Mouse (Mus musculus) midbrain, embryonic 10.5 days (tissue): ENCODE data around the gene Pnma1. TPM values are rescaled to one million over a fixed set of nuclear protein-coding genes. Genes with fewer than 3 reads are reported as not detected.

ENCODE experiments used
- DNase-seq: peaks from one replicate; pipeline ENCODE4 v3.0.0-alpha.2; 2017; ENCODE audit warnings: low spot score
- H3K27ac ChIP-seq: fragments of 300-500 bp; sonication (generic); replicated peaks from 2 replicates; pipeline ENCODE4 v1.5.1; 2016; ENCODE audit warnings: mild to moderate bottlenecking
- H3K27me3 ChIP-seq: fragments of 300-500 bp; sonication (generic); 2 replicates; pipeline ENCODE4 v1.6.1; 2016; ENCODE audit warnings: low read depth, mild to moderate bottlenecking; ENCODE audit not compliant: poor library complexity, severe bottlenecking
- H3K36me3 ChIP-seq: fragments of 300-500 bp; sonication (generic); 2 replicates; pipeline ENCODE4 v1.6.1; 2016; ENCODE audit warnings: mild to moderate bottlenecking, moderate library complexity
- H3K4me1 ChIP-seq: fragments of 300-500 bp; sonication (generic); 2 replicates; pipeline ENCODE4 v1.6.1; 2016
- H3K4me3 ChIP-seq: fragments of 300-500 bp; sonication (generic); 2 replicates; pipeline ENCODE4 v1.5.1; 2016; ENCODE audit warnings: mild to moderate bottlenecking, moderate library complexity
- H3K9me3 ChIP-seq: fragments of 300-500 bp; sonication (generic); replicated peaks from 2 replicates; pipeline ENCODE4 v1.6.1; 2016; ENCODE audit warnings: mild to moderate bottlenecking
- WGBS: fragments of 180-500 bp; shearing (Covaris S2); methylation state at CpG from one replicate; pipeline ENCODE4 v1.1.7; 2016; 5-methylcytosine and 5-hydroxymethylcytosine counted together
- polyA plus RNA-seq: library from polyadenylated mRNA; unstranded; fragments of >200 nt; fragmentation: Nextera tagmentation; extraction: Ambion mirVana; gene quantifications from 2 replicates; pipeline ENCODE4 v1.2.1, GENCODE M21; 2016

The Pnma1 gene
- polyA plus RNA-seq, 1 experiment from 2014 or later, result 2.1 TPM

DNA sequence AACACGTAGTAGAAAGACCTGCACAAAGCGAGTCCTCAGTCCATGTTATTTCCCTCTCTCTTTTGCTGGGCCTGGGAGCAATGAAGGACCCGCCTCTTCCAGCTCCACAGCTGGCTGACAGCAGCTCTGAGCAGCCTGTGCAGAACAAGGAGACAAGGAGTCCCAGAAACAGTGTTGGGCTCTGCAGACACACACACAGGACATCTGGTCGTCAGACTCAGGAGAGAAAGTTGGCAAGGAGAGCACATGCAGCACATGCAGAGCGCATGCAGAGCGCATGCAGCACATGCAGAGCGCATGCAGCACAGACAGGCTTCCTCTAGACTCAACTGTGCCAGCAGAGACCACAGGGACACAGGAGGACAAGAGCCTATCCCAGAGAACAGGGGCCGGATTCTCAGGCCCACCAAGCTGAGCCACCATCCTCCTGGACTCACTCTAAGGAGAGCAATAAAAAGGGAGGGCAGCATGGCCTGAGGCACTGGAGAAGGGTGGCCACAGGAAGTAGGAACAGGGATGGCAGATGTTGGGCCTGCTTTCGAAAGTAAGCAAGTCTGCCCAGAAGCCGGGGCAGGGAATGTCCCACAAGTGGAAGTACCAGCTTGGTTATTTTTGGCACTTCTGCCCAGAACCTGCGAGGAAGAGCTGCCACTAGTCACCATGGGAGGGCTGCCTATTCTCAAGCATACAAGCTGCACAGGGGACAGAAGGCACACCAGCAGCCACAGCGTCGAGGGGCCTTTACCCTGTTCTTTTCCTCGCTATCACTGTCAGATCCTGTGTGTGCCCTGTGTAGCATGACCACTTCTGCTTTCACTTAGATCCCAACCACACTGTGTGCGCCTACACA lies 39.7 kb upstream of the Pnma1 start:
- no peaks in the 10 kb centered on the region; the same call in 1 of the 2 replicates for H3K9me3 ChIP-seq
- peak overlapping the region; percentile 53 for H3K27ac ChIP-seq
- no peaks in the 10 kb centered on the region for H3K27me3 ChIP-seq
- no peak overlapping the region for H3K4me3 ChIP-seq
- peaks cover 69% of the 10 kb centered on the region for H3K4me1 ChIP-seq
- WGBS, result 84% methylated on average over 15 of the region's 15 CpGs
- DNase-seq, result no peak
- peaks cover 33% of the 10 kb centered on the region for H3K36me3 ChIP-seq

GRCm38 (mm10) chr12:84186950-84187349 lies 38.7 kb upstream of the Pnma1 start:
- no peaks in the 10 kb centered on the region; the same call in 1 of the 2 replicates for H3K9me3 ChIP-seq
- H3K36me3 ChIP-seq, result peaks cover 33% of the 10 kb centered on the region
- H3K27ac ChIP-seq, result no peak overlapping the region
- peaks cover 60% of the 10 kb centered on the region for H3K4me1 ChIP-seq
- DNase-seq, result no peak
- no peaks in the 10 kb centered on the region for H3K27me3 ChIP-seq
- H3K4me3 ChIP-seq, result no peak overlapping the region
- 88% methylated on average over 5 of the region's 5 CpGs for WGBS

GRCm38 (mm10) chr12:84186536-84186935 lies 38.2 kb upstream of the Pnma1 start:
- Histone ChIP-seq H3K27me3 (no peaks in the 10 kb centered on the region), H3K4me3 (no peak overlapping the region), H3K27ac (no peak overlapping the region), H3K36me3 (peaks cover 33% of the 10 kb centered on the region), H3K4me1 (peaks cover 60% of the 10 kb centered on the region), H3K9me3 (no peaks in the 10 kb centered on the region; the same call in 1 of the 2 replicates)
- WGBS, result 72% methylated on average over 3 of the region's 3 CpGs
- no peak for DNase-seq

- Histone ChIP-seq H3K36me3 (peaks cover 36% of the 10 kb centered on the region), H3K4me3 (no peak overlapping the region), H3K27me3 (no peaks in the 10 kb centered on the region), H3K4me1 (peaks cover 58% of the 10 kb centered on the region), H3K27ac (no peak overlapping the region), H3K9me3 (no peaks in the 10 kb centered on the region; the same call in 1 of the 2 replicates)
- 84% methylated on average over 6 of the region's 6 CpGs for WGBS
- DNase-seq, result no peak
Measured at GRCm38 (mm10) chr12:84185547-84185946, 37.3 kb upstream of the Pnma1 start.

GRCm38 (mm10) chr12:84184979-84185378 lies 36.7 kb upstream of the Pnma1 start:
- Histone ChIP-seq H3K4me3 (no peak overlapping the region), H3K36me3 (peaks cover 36% of the 10 kb centered on the region), H3K4me1 (peaks cover 57% of the 10 kb centered on the region), H3K27ac (no peak overlapping the region), H3K27me3 (no peaks in the 10 kb centered on the region), H3K9me3 (no peaks in the 10 kb centered on the region; the same call in 1 of the 2 replicates)
- WGBS, result 89% methylated on average over 5 of the region's 5 CpGs
- no peak for DNase-seq

DNA sequence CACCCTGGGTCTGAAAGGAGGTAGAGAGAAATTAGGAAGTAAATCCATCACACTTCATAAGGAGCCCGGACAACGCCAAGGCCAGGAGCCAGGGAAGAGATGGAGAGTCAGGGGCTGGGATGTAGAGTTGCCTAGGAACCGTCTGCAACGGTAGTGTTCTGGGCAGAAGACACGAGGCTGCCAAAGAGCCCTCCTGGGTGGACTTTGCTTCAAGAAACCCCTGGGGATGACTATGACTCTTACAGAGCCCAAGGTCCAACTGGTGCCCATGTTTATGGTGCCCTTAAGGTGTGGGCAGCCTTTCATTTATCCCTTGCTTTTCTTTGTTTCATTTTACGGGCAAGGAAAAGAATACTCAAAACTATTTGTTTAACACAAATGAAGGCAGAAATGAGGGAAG lies 33.7 kb upstream of the Pnma1 start:
- DNase-seq, result no peak
- H3K4me1 ChIP-seq, result peaks cover 52% of the 10 kb centered on the region
- no peaks in the 10 kb centered on the region for H3K27me3 ChIP-seq
- 81% methylated on average over 6 of the region's 6 CpGs for WGBS
- H3K36me3 ChIP-seq, result peaks cover 29% of the 10 kb centered on the region
- H3K4me3 ChIP-seq, result no peak overlapping the region
- H3K27ac ChIP-seq, result no peak overlapping the region; the same call in 1 of the 2 replicates
- H3K9me3 ChIP-seq, result no peaks in the 10 kb centered on the region; the same call in 1 of the 2 replicates

DNA sequence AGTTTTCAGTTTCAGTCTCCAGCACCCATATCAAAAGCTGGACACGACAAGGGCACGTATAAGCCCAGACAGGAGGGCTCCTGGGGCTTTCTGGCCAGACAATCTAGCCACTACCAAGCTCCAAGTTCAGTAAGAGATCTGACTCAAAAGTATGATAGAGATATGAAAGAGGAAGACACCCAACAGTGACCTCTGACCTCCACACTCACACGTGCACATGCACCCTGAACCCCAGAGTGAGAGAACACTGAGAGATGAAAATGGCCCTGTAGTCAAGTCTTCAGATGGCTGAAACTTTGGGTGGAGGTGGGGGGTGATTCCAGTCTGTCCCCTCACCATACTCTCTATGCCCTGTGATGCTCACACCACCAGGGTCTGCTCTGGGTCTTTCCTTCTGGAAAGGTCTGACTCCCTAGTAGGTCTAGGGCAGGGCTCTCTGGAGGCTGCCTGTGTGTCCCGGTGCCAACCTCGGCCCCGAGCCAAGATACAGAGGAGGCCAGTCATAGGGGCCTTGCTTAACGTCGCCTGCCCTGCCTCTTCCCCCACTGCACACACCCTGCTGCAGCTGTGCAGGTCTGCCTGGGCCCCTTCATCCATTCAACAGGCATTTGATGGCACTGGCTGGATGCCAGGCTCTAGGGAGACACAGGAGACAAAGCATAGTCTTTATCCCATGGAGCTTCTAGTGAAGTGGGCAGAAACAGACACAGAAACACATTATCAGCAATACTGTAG lies 32.6 kb upstream of the Pnma1 start:
- DNase-seq, result no peak
- Histone ChIP-seq H3K27ac (peak overlapping the region; percentile 57; the same call in 1 of the 2 replicates), H3K36me3 (peaks cover 17% of the 10 kb centered on the region), H3K4me1 (peaks cover 55% of the 10 kb centered on the region), H3K4me3 (no peak overlapping the region), H3K9me3 (no peaks in the 10 kb centered on the region), H3K27me3 (no peaks in the 10 kb centered on the region)
- whole genome bisulfite sequencing, result 89% methylated on average over 8 of the region's 8 CpGs

DNA sequence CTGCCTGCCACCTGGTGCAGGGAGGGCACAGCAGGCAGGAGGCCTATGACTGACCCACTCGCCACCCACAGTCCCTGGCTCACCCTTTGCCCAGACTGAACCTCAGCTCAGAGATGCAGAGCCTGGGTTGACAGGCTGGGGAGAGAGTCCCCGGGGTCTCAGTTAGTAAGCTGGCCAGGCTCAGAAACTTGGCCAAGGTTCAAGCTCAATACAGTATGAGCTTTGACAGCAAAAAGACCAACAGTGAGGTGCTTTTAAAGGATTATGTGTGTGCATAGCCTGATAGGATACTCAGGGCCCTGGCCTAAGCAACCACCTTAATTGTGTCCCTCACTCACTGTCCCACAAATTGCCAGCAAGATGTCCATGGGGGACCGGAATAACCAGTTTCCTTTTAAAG lies 31.8 kb upstream of the Pnma1 start:
- Histone ChIP-seq H3K4me1 (peaks cover 62% of the 10 kb centered on the region), H3K27ac (no peak overlapping the region), H3K9me3 (no peaks in the 10 kb centered on the region), H3K36me3 (peaks cover 11% of the 10 kb centered on the region), H3K27me3 (no peaks in the 10 kb centered on the region), H3K4me3 (no peak overlapping the region)
- 92% methylated on average over 3 of the region's 3 CpGs for WGBS
- no peak for DNase-seq

GRCm38 (mm10) chr12:84178652-84179445 lies 30.6 kb upstream of the Pnma1 start:
- H3K27ac ChIP-seq, result no peak overlapping the region
- H3K4me1 ChIP-seq, result peaks cover 74% of the 10 kb centered on the region
- no peak overlapping the region for H3K4me3 ChIP-seq
- peaks cover 8% of the 10 kb centered on the region for H3K36me3 ChIP-seq
- WGBS, result 57% methylated on average over 10 of the region's 10 CpGs
- no peak for DNase-seq
- H3K9me3 ChIP-seq, result no peaks in the 10 kb centered on the region
- H3K27me3 ChIP-seq, result no peaks in the 10 kb centered on the region

GRCm38 (mm10) chr12:84178052-84178451 lies 29.8 kb upstream of the Pnma1 start:
- 75% methylated on average over 1 of the region's 1 CpGs for WGBS
- peaks cover 16% of the 10 kb centered on the region for H3K36me3 ChIP-seq
- no peaks in the 10 kb centered on the region for H3K9me3 ChIP-seq
- H3K27me3 ChIP-seq, result no peaks in the 10 kb centered on the region
- peaks cover 74% of the 10 kb centered on the region for H3K4me1 ChIP-seq
- no peak for DNase-seq
- no peak overlapping the region for H3K27ac ChIP-seq
- H3K4me3 ChIP-seq, result no peak overlapping the region

GRCm38 (mm10) chr12:84176886-84177765 lies 28.8 kb upstream of the Pnma1 start:
- Histone ChIP-seq H3K27ac (peak overlapping the region; percentile 92), H3K9me3 (no peaks in the 10 kb centered on the region), H3K36me3 (peaks cover 25% of the 10 kb centered on the region), H3K27me3 (no peaks in the 10 kb centered on the region), H3K4me1 (peaks cover 74% of the 10 kb centered on the region), H3K4me3 (peak overlapping the region; percentile 56; the same call in 1 of the 2 replicates)
- WGBS, result 32% methylated on average over 6 of the region's 6 CpGs
- DNase-seq, result no peak
